Mouse (Mus musculus): ENCODE data around the gene Sirt2. TPM values are rescaled to one million over a fixed set of nuclear protein-coding genes. Genes with fewer than 3 reads are reported as not detected.

The Sirt2 gene
- total RNA-seq, 2 experiments from 2014 or later: 49.7 to 85.8 TPM

- peak; percentile 8; the same call in 1 of the 2 replicates for ATAC-seq (replicated peaks; ENCODE audit: low FRiP score, low TSS enrichment, poor library complexity, severe bottlenecking)
Measured at GRCm38 (mm10) chr7:28811228-28811627, 44.7 kb downstream of the Sirt2 start.

GRCm38 (mm10) chr7:28811640-28812275 is 45.2 kb downstream of the Sirt2 start:
- ATAC-seq (replicated peaks; ENCODE audit: low FRiP score, low TSS enrichment, poor library complexity, severe bottlenecking): no peak

- ATAC-seq (replicated peaks; ENCODE audit: low FRiP score, low TSS enrichment, poor library complexity, severe bottlenecking): no peak
Measured at GRCm38 (mm10) chr7:28812436-28812835, 45.9 kb downstream of the Sirt2 start.

- no peak for ATAC-seq (replicated peaks; ENCODE audit: low FRiP score, low TSS enrichment, poor library complexity, severe bottlenecking)
Measured at GRCm38 (mm10) chr7:28812949-28813348, 46.4 kb downstream of the Sirt2 start.

GRCm38 (mm10) chr7:28814306-28815034 is 47.9 kb downstream of the Sirt2 start:
- no peak for ATAC-seq (replicated peaks; ENCODE audit: low FRiP score, low TSS enrichment, poor library complexity, severe bottlenecking)

- no peak for ATAC-seq (replicated peaks; ENCODE audit: low FRiP score, low TSS enrichment, poor library complexity, severe bottlenecking)
Measured at GRCm38 (mm10) chr7:28815230-28815629, 48.7 kb downstream of the Sirt2 start.

- ATAC-seq (replicated peaks; ENCODE audit: low FRiP score, low TSS enrichment, poor library complexity, severe bottlenecking): no peak
Measured at GRCm38 (mm10) chr7:28816201-28816600, 49.7 kb downstream of the Sirt2 start.

- no peak for ATAC-seq (replicated peaks; ENCODE audit: low FRiP score, low TSS enrichment, poor library complexity, severe bottlenecking)
Measured at GRCm38 (mm10) chr7:28816920-28817319, 50.4 kb downstream of the Sirt2 start.

- no peak for ATAC-seq (replicated peaks; ENCODE audit: low FRiP score, low TSS enrichment, poor library complexity, severe bottlenecking)
Measured at GRCm38 (mm10) chr7:28817524-28817923, 51.0 kb downstream of the Sirt2 start.

- ATAC-seq (replicated peaks; ENCODE audit: low FRiP score, low TSS enrichment, poor library complexity, severe bottlenecking): no peak
Measured at GRCm38 (mm10) chr7:28817957-28818356, 51.4 kb downstream of the Sirt2 start.

- ATAC-seq (replicated peaks; ENCODE audit: low FRiP score, low TSS enrichment, poor library complexity, severe bottlenecking): no peak
Measured at GRCm38 (mm10) chr7:28818436-28818835, 51.9 kb downstream of the Sirt2 start.

GRCm38 (mm10) chr7:28818861-28819452 is 52.4 kb downstream of the Sirt2 start:
- ATAC-seq (replicated peaks; ENCODE audit: low FRiP score, low TSS enrichment, poor library complexity, severe bottlenecking): peak; percentile 58

GRCm38 (mm10) chr7:28819571-28819970 is 53.0 kb downstream of the Sirt2 start:
- no peak for ATAC-seq (replicated peaks; ENCODE audit: low FRiP score, low TSS enrichment, poor library complexity, severe bottlenecking)

GRCm38 (mm10) chr7:28820358-28821260 is 54.1 kb downstream of the Sirt2 start:
- no peak for ATAC-seq (replicated peaks; ENCODE audit: low FRiP score, low TSS enrichment, poor library complexity, severe bottlenecking)

GRCm38 (mm10) chr7:28821261-28821831 is 54.8 kb downstream of the Sirt2 start:
- 0 out of 2 replicates have a peak, but pooled peaks have one; percentile 29 for ATAC-seq (replicated peaks; ENCODE audit: low FRiP score, low TSS enrichment, poor library complexity, severe bottlenecking)

- ATAC-seq (replicated peaks; ENCODE audit: low FRiP score, low TSS enrichment, poor library complexity, severe bottlenecking): no peak
Measured at GRCm38 (mm10) chr7:28822556-28822955, 56.0 kb downstream of the Sirt2 start.

- no peak for ATAC-seq (replicated peaks; ENCODE audit: low FRiP score, low TSS enrichment, poor library complexity, severe bottlenecking)
Measured at GRCm38 (mm10) chr7:28822993-28823903, 56.7 kb downstream of the Sirt2 start.

- no peak for ATAC-seq (replicated peaks; ENCODE audit: low FRiP score, low TSS enrichment, poor library complexity, severe bottlenecking)
Measured at GRCm38 (mm10) chr7:28823932-28824331, 57.4 kb downstream of the Sirt2 start.

Data from megakaryocyte-erythroid progenitor cell, adult 5-6 weeks (primary cell).